Mouse (Mus musculus): ENCODE results near the gene Gab2. TPM values are rescaled to one million over a fixed set of nuclear protein-coding genes. Genes with fewer than 3 reads are reported as not detected.

Gab2 gene
- polyA plus RNA-seq, 1 experiment, result 33.8 TPM

GRCm38 (mm10) chr7:97348836-97349235, 267.4 kb downstream of the Gab2 start:
- TF ChIP-seq CTCF (IDR thresholded peaks at IDR 0.05; ENCODE audit: borderline replicate concordance, extremely low read depth, insufficient read depth, insufficient read length) (no peak), POLR2A (IDR thresholded peaks at IDR 0.05; ENCODE audit: borderline replicate concordance, extremely low read depth, insufficient read depth, insufficient read length, poor library complexity, severe bottlenecking) (no peak)
- no peak for DNase-seq (ENCODE audit: low read depth)

- TF ChIP-seq POLR2A (IDR thresholded peaks at IDR 0.05; ENCODE audit: borderline replicate concordance, extremely low read depth, insufficient read depth, insufficient read length, poor library complexity, severe bottlenecking) (no peak), CTCF (IDR thresholded peaks at IDR 0.05; ENCODE audit: borderline replicate concordance, extremely low read depth, insufficient read depth, insufficient read length) (no peak)
These were observed 268.1 kb downstream of the Gab2 start for GRCm38 (mm10) chr7:97349438-97349837.

DNA sequence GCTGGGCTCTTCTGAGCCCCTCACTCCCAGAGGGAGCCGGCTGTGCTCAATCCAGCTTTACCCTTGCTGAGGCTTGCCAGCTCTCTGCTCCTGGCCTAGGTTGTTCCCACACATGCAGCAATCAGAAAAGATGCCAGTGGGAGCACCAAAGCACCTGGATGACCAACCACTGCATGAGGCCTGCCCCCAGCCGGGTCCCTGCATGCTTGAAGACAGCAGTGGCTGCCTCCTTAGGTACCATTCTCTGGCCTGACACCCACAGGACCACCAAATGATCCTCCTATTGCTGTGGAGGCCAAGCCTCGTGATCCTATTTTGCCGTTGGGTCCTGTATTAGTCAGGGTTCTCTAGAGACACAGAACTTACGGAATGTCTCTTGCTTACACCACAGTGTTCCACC, 269.5 kb downstream of the Gab2 start:
- DNase-seq (ENCODE audit: low read depth), result no peak
- TF ChIP-seq CTCF (IDR thresholded peaks at IDR 0.05; ENCODE audit: borderline replicate concordance, extremely low read depth, insufficient read depth, insufficient read length) (no peak), POLR2A (IDR thresholded peaks at IDR 0.05; ENCODE audit: borderline replicate concordance, extremely low read depth, insufficient read depth, insufficient read length, poor library complexity, severe bottlenecking) (no peak)

More at GRCm38 (mm10) chr7:97349438-97349837, 268.1 kb downstream of the Gab2 start:
- DNase-seq (ENCODE audit: low read depth), result no peak

GRCm38 (mm10) chr7:97351792-97352513, 270.6 kb downstream of the Gab2 start:
- TF ChIP-seq POLR2A (IDR thresholded peaks at IDR 0.05; ENCODE audit: borderline replicate concordance, extremely low read depth, insufficient read depth, insufficient read length, poor library complexity, severe bottlenecking) (no peak), CTCF (IDR thresholded peaks at IDR 0.05; ENCODE audit: borderline replicate concordance, extremely low read depth, insufficient read depth, insufficient read length) (no peak)
- no peak for DNase-seq (ENCODE audit: low read depth)

GRCm38 (mm10) chr7:97353356-97353755, 272.0 kb downstream of the Gab2 start:
- no peak for DNase-seq (ENCODE audit: low read depth)
- TF ChIP-seq CTCF (IDR thresholded peaks at IDR 0.05; ENCODE audit: borderline replicate concordance, extremely low read depth, insufficient read depth, insufficient read length) (no peak), POLR2A (IDR thresholded peaks at IDR 0.05; ENCODE audit: borderline replicate concordance, extremely low read depth, insufficient read depth, insufficient read length, poor library complexity, severe bottlenecking) (no peak)

- no peak for TF ChIP-seq CTCF (IDR thresholded peaks at IDR 0.05; ENCODE audit: borderline replicate concordance, extremely low read depth, insufficient read depth, insufficient read length)
- no peak for TF ChIP-seq POLR2A (IDR thresholded peaks at IDR 0.05; ENCODE audit: borderline replicate concordance, extremely low read depth, insufficient read depth, insufficient read length, poor library complexity, severe bottlenecking)
These were observed 273.9 kb downstream of the Gab2 start for GRCm38 (mm10) chr7:97355068-97355841.

GRCm38 (mm10) chr7:97356253-97356652, 274.9 kb downstream of the Gab2 start:
- no peak for TF ChIP-seq POLR2A (IDR thresholded peaks at IDR 0.05; ENCODE audit: borderline replicate concordance, extremely low read depth, insufficient read depth, insufficient read length, poor library complexity, severe bottlenecking)
- TF ChIP-seq CTCF (IDR thresholded peaks at IDR 0.05; ENCODE audit: borderline replicate concordance, extremely low read depth, insufficient read depth, insufficient read length), result no peak
- no peak for DNase-seq (ENCODE audit: low read depth)

More at GRCm38 (mm10) chr7:97355068-97355841, 273.9 kb downstream of the Gab2 start:
- DNase-seq (ENCODE audit: low read depth), result no peak

GRCm38 (mm10) chr7:97356875-97357276, 275.5 kb downstream of the Gab2 start:
- no peak for DNase-seq (ENCODE audit: low read depth)
- no peak for TF ChIP-seq CTCF (IDR thresholded peaks at IDR 0.05; ENCODE audit: borderline replicate concordance, extremely low read depth, insufficient read depth, insufficient read length)
- TF ChIP-seq POLR2A (IDR thresholded peaks at IDR 0.05; ENCODE audit: borderline replicate concordance, extremely low read depth, insufficient read depth, insufficient read length, poor library complexity, severe bottlenecking), result no peak

DNA sequence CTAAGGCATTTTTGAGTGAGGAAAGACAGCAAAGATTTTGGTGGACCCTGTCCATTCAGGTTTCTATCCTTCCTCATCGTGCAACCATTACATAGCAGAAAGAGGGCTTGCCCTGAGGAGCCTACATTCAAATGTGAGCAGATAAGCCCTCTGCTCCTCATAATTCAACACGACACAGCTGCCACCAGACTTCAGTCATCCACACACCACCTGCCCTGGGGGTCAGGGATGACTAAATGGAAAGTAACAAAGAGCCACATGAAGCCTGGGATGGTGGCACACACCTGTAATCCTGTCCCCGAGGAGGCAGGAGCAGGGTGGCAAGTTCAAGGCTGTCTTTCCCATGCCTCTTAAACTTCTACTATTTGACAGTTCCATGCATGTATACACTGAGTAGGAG, 276.5 kb downstream of the Gab2 start:
- no peak for DNase-seq (ENCODE audit: low read depth)
- TF ChIP-seq CTCF (IDR thresholded peaks at IDR 0.05; ENCODE audit: borderline replicate concordance, extremely low read depth, insufficient read depth, insufficient read length) (no peak), POLR2A (IDR thresholded peaks at IDR 0.05; ENCODE audit: borderline replicate concordance, extremely low read depth, insufficient read depth, insufficient read length, poor library complexity, severe bottlenecking) (no peak)

DNA sequence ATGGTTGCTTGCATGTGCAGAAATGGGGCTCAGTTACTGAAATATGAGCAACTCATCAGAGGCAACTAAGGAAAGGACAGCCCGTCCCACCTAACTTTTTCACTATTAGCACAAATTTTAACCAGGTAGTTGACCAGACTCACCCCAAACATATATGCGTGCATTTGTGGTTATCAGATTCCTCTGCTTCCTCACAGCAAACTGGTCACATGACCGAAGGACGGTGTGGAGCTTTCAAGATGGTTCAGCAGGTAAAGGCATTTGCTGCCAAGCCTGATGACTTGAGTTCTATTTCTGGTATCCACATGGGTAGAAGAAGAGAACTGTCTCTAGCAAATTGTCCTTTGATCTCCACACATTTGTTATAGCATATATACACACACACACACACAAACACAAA, 277.0 kb downstream of the Gab2 start:
- TF ChIP-seq CTCF (IDR thresholded peaks at IDR 0.05; ENCODE audit: borderline replicate concordance, extremely low read depth, insufficient read depth, insufficient read length), result no peak
- DNase-seq (ENCODE audit: low read depth), result no peak

Other genes with a start within 250 kb of the Gab2 start
- gene Nars2, start 130.1 kb upstream of the Gab2 start, polyA plus RNA-seq (2012; rRNA removed), result 7.6 and 8.4 TPM in 2 replicates